Mouse (Mus musculus) lung, embryonic 15.5 days (tissue): Measurements from ENCODE around the gene Rnpep. TPM values are rescaled to one million over a fixed set of nuclear protein-coding genes. Genes with fewer than 3 reads are reported as not detected.

Experiments used
- ATAC-seq: fragments of 200-750 bp; cut with Nextera tagmentation; 2 replicates; pipeline ENCODE4 v1.8.0; 2017; ENCODE audit warnings: moderate number of reproducible peaks, borderline replicate concordance; ENCODE audit not compliant: low FRiP score, low TSS enrichment; ENCODE audit errors: extremely low read depth
- H3K27ac ChIP-seq: fragments of 300-500 bp; sonication (generic); 2 replicates; pipeline ENCODE4 v1.5.1; 2015; ENCODE audit warnings: moderate library complexity, mild to moderate bottlenecking, inconsistent platforms
- H3K27me3 ChIP-seq: fragments of 300-500 bp; sonication (generic); 2 replicates; pipeline ENCODE4 v1.6.1; 2015; ENCODE audit warnings: inconsistent platforms
- H3K36me3 ChIP-seq: fragments of 300-500 bp; sonication (generic); 2 replicates; pipeline ENCODE4 v1.6.1; 2015; ENCODE audit warnings: inconsistent platforms
- H3K4me1 ChIP-seq: fragments of 300-500 bp; sonication (generic); 2 replicates; pipeline ENCODE4 v1.6.1; 2015; ENCODE audit warnings: inconsistent platforms
- H3K4me2 ChIP-seq: fragments of 300-500 bp; sonication (generic); 2 replicates; pipeline ENCODE4 v1.6.1; 2015; ENCODE audit warnings: inconsistent platforms, mild to moderate bottlenecking, moderate library complexity
- H3K4me3 ChIP-seq: fragments of 300-500 bp; sonication (generic); 2 replicates; pipeline ENCODE4 v1.5.1; 2015; ENCODE audit warnings: mild to moderate bottlenecking, inconsistent platforms
- H3K9ac ChIP-seq: fragments of 300-500 bp; sonication (generic); 2 replicates; pipeline ENCODE4 v1.6.1; 2015; ENCODE audit warnings: inconsistent platforms
- H3K9me3 ChIP-seq: fragments of 300-500 bp; sonication (generic); 2 replicates; pipeline ENCODE4 v1.6.1; 2016; ENCODE audit warnings: inconsistent platforms
- whole genome bisulfite sequencing: fragments of 180-500 bp; shearing (Covaris S2); methylation state at CpG from one replicate; pipeline ENCODE4 v1.1.7; 2015; 5-methylcytosine and 5-hydroxymethylcytosine counted together
- polyA plus RNA-seq: library from polyadenylated mRNA; unstranded; fragments of >200 nt; fragmentation: Nextera tagmentation; extraction: Ambion mirVana; gene quantifications from 2 replicates; pipeline ENCODE4 v1.2.1, GENCODE M21; 2015

Gene Rnpep
- polyA plus RNA-seq = 102 TPM in 2 replicates

DNA sequence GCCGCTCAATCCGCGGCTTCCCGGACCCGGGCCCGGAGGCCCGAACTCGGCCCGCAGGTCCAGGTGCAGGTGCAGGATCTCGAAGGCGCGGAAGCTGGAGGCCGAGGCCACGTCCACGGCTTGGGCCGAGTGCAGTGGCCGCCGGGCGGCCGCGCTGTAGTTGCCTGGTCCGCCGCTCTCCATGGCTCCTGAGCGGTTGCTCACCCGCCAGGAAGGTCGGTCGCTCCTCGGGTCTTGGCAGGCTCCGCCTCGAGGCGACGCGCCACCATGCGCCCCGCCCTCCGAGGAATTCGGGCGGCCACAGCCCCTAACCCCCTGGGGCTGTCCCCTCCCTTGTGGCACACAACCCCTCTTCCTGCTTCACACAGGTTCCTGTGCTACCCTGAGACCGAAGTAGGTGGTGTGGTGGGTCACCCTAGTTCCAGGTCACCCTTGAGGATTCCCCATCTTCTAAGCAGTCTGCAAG is at the start of gene Rnpep:
Rnpep (minus strand) TSS at position 259 of the 466 bp plus-strand sequence.
- Histone ChIP-seq H3K9ac (peak within 1 kb of the TSS; percentile 73), H3K36me3 (0 out of 2 replicates have a peak, but pooled peaks cover 3% of the 10 kb centered on the region), H3K4me3 (peak within 1 kb of the TSS; percentile 63), H3K4me1 (peaks cover 22% of the 10 kb centered on the region), H3K4me2 (peak within 1 kb of the TSS; percentile 82), H3K27ac (peak within 1 kb of the TSS; percentile 87), H3K27me3 (no peaks in the 10 kb centered on the region), H3K9me3 (no peaks in the 10 kb centered on the region)
- peak; percentile 90 for ATAC-seq
- under 1% methylated on average over 39 of the region's 39 CpGs for WGBS

DNA sequence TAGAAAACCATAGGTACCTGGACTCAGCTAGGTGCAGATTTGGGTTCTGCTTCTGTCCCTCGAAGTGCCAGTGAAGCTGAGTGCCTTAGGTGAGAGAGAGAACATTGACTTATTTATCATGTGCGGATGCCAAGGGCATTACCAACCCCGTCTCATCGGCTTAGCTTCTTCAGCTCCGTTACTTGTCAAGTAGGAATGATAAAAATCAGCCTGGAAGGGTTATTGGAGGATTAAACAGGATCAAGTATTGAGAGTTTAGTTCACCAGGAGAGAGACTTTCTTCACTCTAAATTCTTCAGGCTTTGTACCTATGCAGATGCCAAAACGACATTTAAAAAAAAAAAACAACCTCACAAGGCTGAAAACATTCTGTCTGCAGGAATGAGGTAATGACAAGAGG is 46.7 kb upstream of the Rnpep start:
- Histone ChIP-seq H3K4me3 (no peak overlapping the region), H3K9me3 (no peaks in the 10 kb centered on the region), H3K4me1 (no peaks in the 10 kb centered on the region), H3K27ac (no peak overlapping the region), H3K27me3 (no peaks in the 10 kb centered on the region), H3K4me2 (no peak overlapping the region), H3K9ac (no peak overlapping the region), H3K36me3 (no peaks in the 10 kb centered on the region)
- WGBS = 62% methylated on average over 6 of the region's 6 CpGs
- ATAC-seq = no peak

DNA sequence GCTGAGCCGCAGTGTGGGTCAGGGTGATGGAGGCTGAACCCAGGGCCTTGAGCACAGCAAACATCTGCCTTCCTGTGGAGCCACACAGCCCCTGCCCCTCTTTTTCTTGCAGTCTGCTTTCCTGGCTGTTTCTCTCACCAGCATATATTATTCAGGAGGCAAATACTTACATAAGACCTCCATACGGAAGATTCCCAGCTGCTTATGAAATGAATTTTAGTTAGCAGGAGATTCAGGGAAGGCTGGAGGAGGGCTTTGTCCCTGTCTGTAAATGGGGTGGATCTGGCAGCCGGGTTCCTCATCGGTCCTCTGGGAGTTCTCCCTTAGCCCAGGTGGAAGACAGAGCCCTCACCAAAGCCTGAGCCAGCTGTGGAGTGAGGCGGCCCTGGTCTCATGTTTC is 44.5 kb upstream of the Rnpep start:
- H3K9ac ChIP-seq = no peak overlapping the region

DNA sequence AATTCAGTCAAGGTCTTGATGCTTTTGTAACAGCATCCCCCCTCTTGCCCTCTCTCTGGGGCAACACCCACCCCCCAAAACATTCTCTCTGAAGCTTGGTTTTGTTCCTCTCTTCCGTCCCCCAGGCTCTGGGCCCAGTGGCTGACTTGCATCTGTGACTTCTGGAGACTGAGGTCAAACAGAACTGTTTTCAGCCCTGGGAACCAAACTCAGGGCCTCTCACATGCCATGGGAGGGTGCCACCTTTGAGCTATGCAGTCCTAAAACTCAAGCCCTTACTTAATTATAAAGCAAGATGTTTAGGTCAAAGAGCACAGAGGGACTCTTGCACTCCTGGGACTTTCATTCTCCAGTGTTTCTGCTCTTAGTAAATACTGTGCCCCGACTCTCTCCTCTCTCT is 42.0 kb upstream of the Rnpep start:
- Histone ChIP-seq H3K4me1 (peaks cover 5% of the 10 kb centered on the region; the same call in 1 of the 2 replicates), H3K9me3 (no peaks in the 10 kb centered on the region), H3K27ac (no peak overlapping the region), H3K4me3 (0 out of 2 replicates have a peak overlapping the region, but pooled peaks have one; percentile 25), H3K4me2 (peak overlapping the region; percentile 12; the same call in 1 of the 2 replicates), H3K27me3 (0 out of 2 replicates have a peak, but pooled peaks cover 4% of the 10 kb centered on the region), H3K9ac (no peak overlapping the region; the same call in 1 of the 2 replicates), H3K36me3 (no peaks in the 10 kb centered on the region)
- 73% methylated on average over 2 of the region's 2 CpGs for WGBS
- ATAC-seq = no peak

More for the DNA sequence above, 44.5 kb upstream of the Rnpep start:
- Histone ChIP-seq H3K36me3 (no peaks in the 10 kb centered on the region), H3K4me2 (no peak overlapping the region), H3K4me3 (no peak overlapping the region), H3K27me3 (0 out of 2 replicates have a peak, but pooled peaks cover 3% of the 10 kb centered on the region), H3K4me1 (peaks cover 5% of the 10 kb centered on the region; the same call in 1 of the 2 replicates), H3K27ac (no peak overlapping the region), H3K9me3 (no peaks in the 10 kb centered on the region)
- 51% methylated on average over 5 of the region's 5 CpGs for WGBS
- no peak for ATAC-seq

DNA sequence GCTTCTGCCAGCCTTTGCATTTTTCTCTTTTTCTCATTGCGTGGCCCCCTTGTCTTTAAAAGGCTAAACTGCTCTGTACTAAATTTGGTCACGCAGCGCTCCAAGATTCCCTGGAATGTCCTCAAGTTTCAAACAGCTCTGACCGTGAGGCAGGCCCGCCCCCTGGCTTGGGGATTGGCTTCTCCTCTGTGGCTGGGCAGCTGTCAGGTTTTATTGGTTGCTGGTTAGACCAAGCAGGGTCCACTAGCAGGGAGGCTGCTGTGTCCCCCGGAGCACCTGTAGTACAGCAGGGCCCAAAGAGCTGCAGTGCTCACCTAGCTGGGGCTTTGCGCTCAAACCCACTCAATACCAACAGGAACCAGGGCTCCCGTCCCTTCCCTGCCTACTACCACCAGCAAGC is 40.7 kb upstream of the Rnpep start, which contains the start of gene Lmod1:
Lmod1 (plus strand) TSS at position 237 of the 400 bp plus-strand sequence.
- Histone ChIP-seq H3K9ac (peak within 1 kb of the TSS; percentile 10; the same call in 1 of the 2 replicates), H3K36me3 (no peaks in the 10 kb centered on the region), H3K9me3 (no peaks in the 10 kb centered on the region), H3K27ac (peak within 1 kb of the TSS; percentile 76), H3K27me3 (0 out of 2 replicates have a peak, but pooled peaks cover 4% of the 10 kb centered on the region), H3K4me1 (peaks cover 5% of the 10 kb centered on the region; the same call in 1 of the 2 replicates), H3K4me2 (peak within 1 kb of the TSS; percentile 48), H3K4me3 (peak within 1 kb of the TSS; percentile 25)
- ATAC-seq = peak; percentile 89
- 9% methylated on average over 8 of the region's 8 CpGs for WGBS

DNA sequence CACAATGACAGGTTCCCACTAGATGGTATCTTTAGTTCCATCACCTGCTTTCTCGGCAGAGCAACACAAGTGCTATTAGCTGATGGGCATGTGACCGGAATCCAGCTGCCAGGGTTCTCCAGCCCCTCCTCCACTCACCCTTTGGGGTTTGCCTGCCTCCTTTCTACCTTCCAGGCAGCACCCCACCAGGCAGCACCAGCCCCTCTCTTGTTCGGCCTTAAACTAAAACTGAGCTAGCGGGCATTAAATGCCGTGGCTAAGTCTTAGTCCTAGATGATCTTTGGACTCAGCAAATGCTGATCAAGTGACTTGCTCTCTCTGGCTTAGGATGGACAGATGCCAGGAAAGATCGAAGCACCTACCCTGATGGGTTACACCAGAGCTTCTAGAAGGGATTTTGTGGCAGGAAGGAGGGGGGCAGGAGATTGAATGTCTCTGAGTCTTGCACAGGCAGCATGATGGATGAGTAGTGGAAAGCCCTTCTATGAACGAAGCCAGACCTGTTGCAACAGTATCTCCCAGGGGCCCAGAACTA is 39.5 kb upstream of the Rnpep start:
- H3K9me3 ChIP-seq = no peaks in the 10 kb centered on the region
- H3K27ac ChIP-seq = no peak overlapping the region
- H3K4me1 ChIP-seq = peaks cover 5% of the 10 kb centered on the region; the same call in 1 of the 2 replicates
- 0 out of 2 replicates have a peak, but pooled peaks cover 4% of the 10 kb centered on the region for H3K27me3 ChIP-seq
- no peaks in the 10 kb centered on the region for H3K36me3 ChIP-seq
- no peak for ATAC-seq
- H3K9ac ChIP-seq = no peak overlapping the region
- no peak overlapping the region for H3K4me2 ChIP-seq
- 69% methylated on average over 7 of the region's 7 CpGs for WGBS
- H3K4me3 ChIP-seq = no peak overlapping the region

DNA sequence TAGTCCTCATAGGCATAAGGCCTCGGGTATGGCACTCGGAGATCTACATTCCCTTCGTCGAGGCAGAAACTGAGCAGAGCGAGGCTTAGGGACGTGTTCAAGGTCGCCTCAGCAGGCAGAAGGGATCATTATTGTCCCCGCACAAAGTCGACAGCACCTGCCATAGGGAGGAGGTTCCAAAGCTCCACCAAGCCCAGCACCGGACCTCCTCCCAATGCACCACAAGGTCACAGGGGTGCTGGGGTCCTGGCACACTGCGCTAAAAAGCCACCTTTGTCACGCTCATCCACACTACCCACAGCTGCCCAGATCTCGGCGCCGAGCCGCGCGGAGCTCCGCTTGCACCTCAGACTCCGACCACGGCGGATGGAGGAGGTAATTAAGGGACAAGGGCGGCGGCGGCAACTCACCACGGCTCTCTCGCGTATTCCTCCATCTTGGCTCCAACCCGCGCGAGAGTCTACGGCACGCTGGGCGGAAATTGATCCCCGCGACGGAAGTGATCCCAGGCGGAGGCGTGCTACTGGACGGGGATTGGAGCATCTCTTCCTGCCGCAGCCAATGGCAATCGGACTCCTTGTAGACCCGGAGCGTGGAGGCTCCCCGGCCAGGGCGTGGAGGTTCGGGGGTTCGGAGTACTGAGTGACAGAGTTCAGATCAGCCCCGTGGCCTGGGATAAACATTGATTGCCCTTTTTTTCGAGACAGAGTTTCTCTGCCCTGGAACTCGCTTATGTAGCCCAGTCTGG is 29.6 kb upstream of the Rnpep start, which contains the start of gene Timm17a:
Timm17a (minus strand) TSS at position 495 of the 748 bp plus-strand sequence.
- Histone ChIP-seq H3K9ac (peak within 1 kb of the TSS; percentile 94), H3K4me3 (peak within 1 kb of the TSS; percentile 73), H3K27me3 (no peaks in the 10 kb centered on the region), H3K4me2 (peak within 1 kb of the TSS; percentile 83), H3K4me1 (peaks cover 22% of the 10 kb centered on the region), H3K36me3 (peaks cover 16% of the 10 kb centered on the region), H3K27ac (peak within 1 kb of the TSS; percentile 80), H3K9me3 (no peaks in the 10 kb centered on the region)
- WGBS = under 1% methylated on average over 51 of the region's 51 CpGs
- ATAC-seq = peak; percentile 99

DNA sequence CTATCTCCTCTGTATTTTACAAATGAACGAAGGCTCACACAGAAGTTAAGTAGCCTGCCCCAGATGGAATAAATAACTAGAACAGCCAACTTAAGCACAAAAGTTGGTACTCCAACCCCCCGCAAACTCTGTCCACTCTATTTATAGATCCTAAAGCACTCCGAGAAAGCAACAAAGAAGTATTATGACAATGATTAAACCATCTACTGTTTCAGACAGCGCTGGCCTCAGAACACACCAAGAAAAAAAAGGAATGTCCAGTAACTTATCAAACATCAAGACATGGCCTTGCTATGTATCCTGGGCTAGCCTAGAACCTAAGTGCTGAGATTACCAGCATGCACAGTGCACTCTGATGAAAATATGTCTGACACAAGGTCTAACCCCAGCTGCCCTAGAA is 28.3 kb upstream of the Rnpep start:
- peak overlapping the region; percentile 94; the same call in 1 of the 2 replicates for H3K9ac ChIP-seq
- peak overlapping the region; percentile 83 for H3K4me2 ChIP-seq
- H3K36me3 ChIP-seq = peaks cover 28% of the 10 kb centered on the region
- no peaks in the 10 kb centered on the region for H3K9me3 ChIP-seq
- H3K4me3 ChIP-seq = peak overlapping the region; percentile 73
- H3K27ac ChIP-seq = no peak overlapping the region
- no peak for ATAC-seq
- H3K4me1 ChIP-seq = peaks cover 22% of the 10 kb centered on the region
- no peaks in the 10 kb centered on the region for H3K27me3 ChIP-seq
- 79% methylated on average over 4 of the region's 4 CpGs for WGBS

DNA sequence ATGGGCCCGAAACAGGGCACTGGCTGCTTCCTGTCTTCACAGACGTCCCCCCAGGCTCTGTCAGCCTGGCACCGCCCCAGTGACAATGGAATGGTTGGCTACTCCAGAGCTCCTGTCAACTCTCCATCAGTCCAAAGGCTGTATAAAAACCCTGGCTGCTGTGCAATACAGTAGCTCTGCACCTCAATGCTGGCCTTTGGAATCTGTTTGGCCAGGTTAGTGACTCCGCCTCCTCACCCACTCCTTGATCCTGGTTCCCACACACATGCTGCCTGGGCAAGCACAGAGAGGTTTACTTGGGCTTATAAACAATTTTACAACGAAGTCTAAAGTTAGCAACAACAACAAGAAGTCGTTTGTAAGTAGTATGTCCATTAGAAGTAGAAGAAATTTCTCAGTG is 27.5 kb upstream of the Rnpep start:
- peaks cover 35% of the 10 kb centered on the region for H3K36me3 ChIP-seq
- H3K4me3 ChIP-seq = no peak overlapping the region
- H3K27me3 ChIP-seq = no peaks in the 10 kb centered on the region
- H3K9ac ChIP-seq = no peak overlapping the region
- H3K27ac ChIP-seq = no peak overlapping the region
- ATAC-seq = no peak
- WGBS = 71% methylated on average over 6 of the region's 6 CpGs
- H3K9me3 ChIP-seq = no peaks in the 10 kb centered on the region
- H3K4me1 ChIP-seq = peaks cover 22% of the 10 kb centered on the region
- H3K4me2 ChIP-seq = no peak overlapping the region

DNA sequence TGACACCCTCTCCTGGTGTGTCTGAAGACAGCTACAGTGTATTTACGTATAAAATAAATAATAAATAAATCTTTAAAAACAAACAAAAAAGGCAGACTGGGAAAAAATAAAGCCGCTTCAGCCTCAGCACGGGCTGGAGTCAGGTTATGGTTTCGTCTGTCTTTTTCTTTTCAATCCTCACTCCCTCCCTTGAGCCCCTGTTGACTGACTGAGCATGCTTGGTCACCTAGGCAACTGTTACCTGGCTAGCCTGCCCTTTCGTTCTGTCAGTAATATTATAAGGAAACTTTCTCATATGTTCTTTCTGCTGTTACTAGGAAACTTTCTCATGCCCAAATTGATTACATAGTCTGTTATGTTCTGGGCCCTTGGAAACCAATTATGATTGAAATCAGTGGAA is 7.0 kb upstream of the Rnpep start:
- no peaks in the 10 kb centered on the region for H3K27me3 ChIP-seq
- H3K9ac ChIP-seq = no peak overlapping the region
- ATAC-seq = no peak
- H3K4me3 ChIP-seq = no peak overlapping the region
- H3K4me2 ChIP-seq = no peak overlapping the region
- H3K36me3 ChIP-seq = peaks cover 13% of the 10 kb centered on the region; the same call in 1 of the 2 replicates
- whole genome bisulfite sequencing = 69% methylated on average over 5 of the region's 5 CpGs
- H3K9me3 ChIP-seq = no peaks in the 10 kb centered on the region
- no peak overlapping the region for H3K27ac ChIP-seq
- no peaks in the 10 kb centered on the region for H3K4me1 ChIP-seq

DNA sequence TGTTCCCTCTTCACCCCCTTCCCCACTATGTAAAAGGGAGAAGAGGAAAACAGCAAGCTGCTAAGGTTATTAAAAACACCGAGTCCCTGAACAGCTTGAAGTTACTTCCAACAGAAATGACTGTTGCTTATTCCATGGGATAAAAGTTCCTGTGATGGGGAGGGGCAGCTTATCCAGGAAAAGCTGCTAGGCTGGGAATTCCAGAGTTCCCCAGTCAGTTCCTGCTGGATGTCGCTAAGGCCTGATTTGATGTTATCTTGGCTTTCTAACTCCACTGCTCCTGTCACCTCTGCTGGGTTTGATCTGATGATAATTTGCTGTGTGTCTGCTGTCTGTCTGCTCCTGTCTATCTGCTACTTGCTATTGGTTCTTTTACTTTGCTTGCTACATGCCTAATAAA is 2.4 kb upstream of the Rnpep start:
- H3K4me3 ChIP-seq = no peak overlapping the region
- H3K27ac ChIP-seq = no peak overlapping the region
- H3K4me2 ChIP-seq = no peak overlapping the region
- peaks cover 13% of the 10 kb centered on the region for H3K4me1 ChIP-seq
- no peaks in the 10 kb centered on the region for H3K9me3 ChIP-seq
- no peaks in the 10 kb centered on the region for H3K36me3 ChIP-seq
- ATAC-seq = no peak
- no peaks in the 10 kb centered on the region for H3K27me3 ChIP-seq
- WGBS = 34% methylated on average over 2 of the region's 2 CpGs
- no peak overlapping the region for H3K9ac ChIP-seq
